Mouse (Mus musculus) CD4-positive, CD25-positive, alpha-beta regulatory T cell, adult 4 months (primary cell): ENCODE measurements around the gene Fcer2a. TPM values are rescaled to one million over a fixed set of nuclear protein-coding genes. Genes with fewer than 3 reads are reported as not detected.

Experiments used
- ATAC-seq: one replicate; pipeline ENCODE4 v1.8.0; 2017
- polyA plus RNA-seq, 2 experiments: library from polyadenylated mRNA; unstranded; fragments of 100-300 nt; shearing (Covaris generic); gene quantifications; one replicate each; pipeline ENCODE4 v1.2.1; 2017

The Fcer2a gene
- polyA plus RNA-seq, 2 experiments from 2014 or later: 0.38 to 12.4 TPM

GRCm38 (mm10) chr8:3676131-3676992, 17.6 kb downstream of the Fcer2a start, which contains the start of gene Trappc5:
Trappc5 (plus strand) TSS chr8:3676299.
- ATAC-seq: peak; percentile 82

- ATAC-seq: no peak
Measured at GRCm38 (mm10) chr8:3674671-3675070, 19.3 kb downstream of the Fcer2a start.

DNA sequence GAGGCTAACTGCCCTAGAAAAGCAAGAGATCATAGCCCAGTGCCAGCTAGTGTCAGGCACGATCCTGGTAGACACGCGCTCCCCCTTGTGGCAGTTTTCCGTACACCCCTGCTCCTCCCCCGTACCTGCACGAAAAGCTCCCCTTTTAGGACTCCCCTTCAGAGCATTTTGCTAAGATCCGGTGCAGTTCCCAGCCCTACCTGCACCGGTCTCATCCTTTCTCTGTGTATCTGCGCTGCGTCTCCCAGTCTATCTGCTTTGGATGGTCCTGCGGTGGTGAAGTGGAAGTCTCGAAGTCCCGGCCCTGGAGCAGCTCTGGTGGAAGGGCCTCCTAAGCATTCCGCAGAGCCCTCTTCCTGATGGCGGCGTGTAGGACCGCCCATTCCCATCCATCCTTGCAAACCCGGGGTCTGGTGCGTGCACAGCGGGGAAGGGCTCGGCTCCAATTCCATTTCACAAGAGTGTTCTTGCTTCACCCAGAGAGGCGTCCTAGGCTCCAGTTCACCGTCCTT, 21.9 kb downstream of the Fcer2a start, which contains the start of gene Fcor:
Gene Fcor, minus strand, starts transcription at position 383 of the 512 bp plus-strand sequence.
- ATAC-seq: peak; percentile 67

GRCm38 (mm10) chr8:3670388-3670787, 23.6 kb downstream of the Fcer2a start:
- ATAC-seq: peak; percentile 41

- no peak for ATAC-seq
Measured at GRCm38 (mm10) chr8:3665507-3665906, 28.5 kb downstream of the Fcer2a start, which contains the start of gene Mcemp1. Mcemp1 (plus strand) TSS chr8:3665754.

DNA sequence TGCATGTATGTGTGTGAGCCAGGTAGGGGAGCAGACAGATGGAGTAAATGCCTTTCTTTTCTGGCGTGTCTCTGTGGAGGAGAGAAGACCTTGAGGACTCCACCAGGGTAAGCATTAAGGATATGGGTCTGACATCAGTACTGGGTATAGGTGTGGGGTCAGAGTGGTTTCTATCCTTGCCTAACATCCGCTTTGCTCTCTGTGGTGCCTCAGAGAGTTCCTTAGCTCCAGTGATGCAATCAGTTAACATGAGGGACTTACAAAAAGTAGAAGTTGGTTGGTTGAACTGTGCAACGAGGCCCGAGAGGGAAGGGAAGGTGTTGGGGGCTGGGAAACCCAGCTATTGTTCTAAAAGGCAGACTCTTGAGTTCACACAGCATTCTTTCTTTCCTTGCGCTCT, 29.6 kb downstream of the Fcer2a start:
- no peak for ATAC-seq

- ATAC-seq: no peak
Measured at GRCm38 (mm10) chr8:3660889-3661288, 33.1 kb downstream of the Fcer2a start.

- ATAC-seq: no peak
Measured at GRCm38 (mm10) chr8:3656725-3657381, 37.1 kb downstream of the Fcer2a start.

DNA sequence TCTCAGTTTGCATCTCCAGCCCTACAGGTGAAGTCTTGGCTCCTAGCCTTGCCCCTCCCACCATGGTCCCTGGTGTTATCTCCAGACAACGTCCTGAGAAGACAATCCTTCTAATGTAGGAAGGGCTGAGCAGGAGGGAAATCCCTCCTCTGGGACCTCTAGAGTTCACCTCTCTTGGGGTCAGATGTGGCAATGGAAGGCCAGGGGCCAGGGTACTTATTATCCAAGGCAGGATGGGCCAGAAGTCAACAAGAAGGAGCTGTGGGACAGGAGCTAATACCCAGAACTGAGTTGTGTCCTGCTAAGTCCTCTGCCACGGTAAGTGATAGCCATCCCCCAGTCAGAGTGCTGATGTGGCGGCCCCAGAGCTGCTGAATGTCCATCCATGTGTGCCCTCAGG, 38.4 kb downstream of the Fcer2a start, which contains the start of gene Retn:
Gene Retn, plus strand, starts transcription at position 245 of the 400 bp plus-strand sequence.
- no peak for ATAC-seq

DNA sequence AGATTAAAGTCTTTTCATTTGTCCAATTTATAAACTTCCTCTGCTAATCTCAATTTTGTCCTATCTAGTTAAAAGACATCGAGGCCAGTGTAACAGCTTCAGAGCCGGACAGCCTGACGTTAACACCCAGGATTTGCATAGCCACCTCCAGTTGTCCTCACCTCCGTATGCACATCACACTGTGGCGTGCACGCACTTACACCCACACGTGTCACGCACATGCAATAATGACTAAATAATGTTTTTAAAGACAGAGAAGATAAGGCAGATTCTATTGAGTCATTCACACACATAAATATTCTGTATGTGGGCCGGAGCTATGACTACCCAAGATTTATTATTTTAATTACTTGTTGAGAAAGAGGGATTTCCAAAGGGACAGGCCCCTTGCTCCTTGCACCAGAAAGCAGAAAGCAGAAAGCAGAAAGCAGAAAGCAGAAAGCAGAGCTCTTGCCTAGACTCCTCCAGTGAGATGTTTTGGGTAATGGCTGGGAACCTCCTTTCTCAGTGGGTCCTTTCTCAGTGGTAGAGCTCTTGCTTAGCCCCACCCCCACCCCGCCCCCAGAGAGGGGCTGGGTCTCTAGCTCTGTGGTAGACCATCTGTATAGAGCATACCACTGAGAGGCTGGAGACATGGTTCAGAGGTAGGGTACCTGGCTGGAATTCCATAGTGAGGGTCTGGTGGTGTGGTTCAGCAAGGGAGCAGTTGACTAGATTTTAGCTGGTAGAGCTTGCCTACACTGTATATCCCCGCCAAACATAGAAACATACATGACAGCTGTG, 39.1 kb downstream of the Fcer2a start:
- ATAC-seq: no peak

- no peak for ATAC-seq
Measured at GRCm38 (mm10) chr8:3652845-3653244, 41.1 kb downstream of the Fcer2a start.

DNA sequence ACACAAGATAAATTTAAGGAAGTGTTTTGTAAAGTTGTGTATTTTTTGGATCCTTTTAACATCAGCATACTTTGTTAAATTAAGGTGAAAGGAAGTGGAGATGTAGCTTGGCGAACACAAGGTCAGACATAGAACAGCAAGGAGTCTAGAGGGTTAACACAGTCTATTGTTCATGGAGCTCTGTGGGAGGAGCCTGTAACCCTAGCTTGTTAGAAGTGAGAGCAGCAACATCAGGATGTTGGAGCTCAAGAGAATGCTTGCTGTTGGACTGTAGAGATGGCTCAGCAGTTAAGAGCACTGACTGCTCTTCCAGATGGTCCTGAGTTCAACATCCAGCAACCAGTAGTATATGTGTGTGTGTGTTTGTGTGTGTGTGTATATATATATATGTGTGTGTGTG, 45.0 kb downstream of the Fcer2a start:
- ATAC-seq: no peak

GRCm38 (mm10) chr8:3648268-3648667, 45.7 kb downstream of the Fcer2a start:
- no peak for ATAC-seq

DNA sequence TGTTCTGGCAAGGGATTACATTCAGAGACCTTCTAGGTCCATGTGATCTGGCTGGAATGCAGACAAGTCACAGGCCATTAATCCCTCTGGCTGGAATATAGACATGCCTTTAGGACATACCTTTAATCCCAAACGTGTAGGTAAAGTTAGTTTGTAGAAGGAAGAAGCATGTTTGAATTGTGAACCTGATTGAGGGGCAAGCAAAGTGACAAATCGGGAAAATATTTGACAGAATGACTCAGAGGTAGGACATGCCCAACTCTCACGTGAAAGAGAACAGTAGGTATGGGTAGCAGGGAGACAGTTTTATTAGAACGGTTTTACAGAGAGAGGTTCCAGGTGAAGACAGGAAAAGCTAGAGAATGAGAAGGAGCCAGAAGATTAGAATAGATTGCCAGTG, 46.4 kb downstream of the Fcer2a start:
- ATAC-seq: no peak

DNA sequence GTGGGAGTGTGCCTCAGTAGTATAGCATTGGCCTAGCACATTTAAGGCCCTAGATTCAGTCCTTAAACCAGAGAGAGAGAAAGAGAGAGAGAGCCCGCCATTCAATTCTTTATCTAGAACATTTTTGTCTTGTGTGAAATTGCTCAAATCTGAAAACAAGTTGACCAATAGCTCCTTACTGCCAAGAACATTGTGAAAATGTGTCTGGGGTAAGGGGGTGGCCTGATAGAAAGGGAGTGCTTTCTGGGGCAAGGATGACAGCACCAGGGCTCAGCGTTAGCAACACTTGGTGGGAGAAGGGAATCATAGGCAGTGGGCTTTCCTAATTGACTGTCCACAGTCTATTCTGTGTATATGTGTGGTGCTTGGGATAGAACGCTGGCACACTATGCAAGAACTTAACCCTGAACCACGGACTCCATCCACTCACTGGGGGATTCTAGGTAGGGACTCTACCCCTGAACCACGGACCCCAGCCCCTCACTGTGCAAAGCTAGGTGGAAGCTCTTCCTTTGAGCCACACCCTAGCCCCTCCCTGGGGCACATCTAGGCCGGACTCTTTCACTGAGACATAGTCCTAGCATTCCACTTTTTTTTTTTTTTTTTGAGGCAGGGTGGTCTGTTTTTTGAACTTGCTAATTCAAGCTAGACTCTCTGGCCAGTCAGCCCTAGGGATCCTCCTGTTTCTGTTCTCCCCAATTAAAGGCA, 47.0 kb downstream of the Fcer2a start:
- no peak for ATAC-seq

DNA sequence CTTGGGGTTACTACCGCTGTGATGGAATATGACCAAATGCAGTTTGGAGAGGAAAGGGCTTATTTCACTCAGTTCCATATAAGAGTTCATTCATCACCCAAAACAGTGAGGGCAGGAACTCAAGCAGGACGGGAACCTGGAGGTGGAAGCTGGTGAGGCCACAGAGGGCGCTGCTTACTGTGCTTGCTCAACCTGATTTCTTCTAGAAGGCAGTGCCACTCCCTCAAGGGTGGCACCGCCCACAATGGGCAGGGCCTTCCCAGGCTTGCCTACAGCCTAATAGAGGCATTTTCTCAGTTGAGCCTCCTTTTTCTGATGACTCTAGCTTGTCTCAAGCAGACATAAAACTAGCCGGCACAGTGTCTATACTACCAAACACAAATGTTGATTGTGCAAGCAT, 48.2 kb downstream of the Fcer2a start:
- ATAC-seq: peak; percentile 79

Other genes with a start within 250 kb of the Fcer2a start
- gene Pex11g, start 226.5 kb downstream of the Fcer2a start, polyA plus RNA-seq: 10 to 100 TPM; 18.2 to 22.7 TPM
- gene Tex45, start 223.3 kb downstream of the Fcer2a start, polyA plus RNA-seq: not detected
- gene Zfp358, start 201.0 kb downstream of the Fcer2a start, polyA plus RNA-seq: 1 to 10 TPM; 1.0 to 1.6 TPM
- gene Mcoln1, start 193.7 kb downstream of the Fcer2a start, polyA plus RNA-seq: 10 to 100 TPM; 16.1 to 18.6 TPM
- 10 to 100 TPM; 26.1 to 43.7 TPM for gene Pnpla6, start 178.8 kb downstream of the Fcer2a start, polyA plus RNA-seq
- 1 to 10 TPM in 1 of 2 experiments, not detected in 1; 1.4 TPM for gene C330021F23Rik, start 126.2 kb downstream of the Fcer2a start, polyA plus RNA-seq
- not detected for gene Camsap3, start 106.9 kb downstream of the Fcer2a start, polyA plus RNA-seq
- 100 to 1,000 TPM in 1 of 2 experiments, 10 to 100 TPM in 1; 87.5 to 131 TPM for gene Xab2, start 72.9 kb downstream of the Fcer2a start, polyA plus RNA-seq
- 100 to 1,000 TPM in 1 of 2 experiments, 10 to 100 TPM in 1; 84.8 to 145 TPM for gene Pet100, start 72.6 kb downstream of the Fcer2a start, polyA plus RNA-seq
- gene Pcp2, start 68.6 kb downstream of the Fcer2a start, polyA plus RNA-seq: not detected
- 100 to 1,000 TPM; 190 to 257 TPM for gene Stxbp2, start 63.2 kb downstream of the Fcer2a start, polyA plus RNA-seq
- not detected for gene Retn, start 38.4 kb downstream of the Fcer2a start, polyA plus RNA-seq
- not detected for gene Mcemp1, start 28.4 kb downstream of the Fcer2a start, polyA plus RNA-seq
- not detected for gene Fcor, start 21.8 kb downstream of the Fcer2a start, polyA plus RNA-seq
- gene Trappc5, start 17.9 kb downstream of the Fcer2a start, polyA plus RNA-seq: 10 to 100 TPM; 20.3 to 32.6 TPM
- gene Clec4g, start 26.5 kb upstream of the Fcer2a start, polyA plus RNA-seq: not detected
- gene Cd209a, start 54.8 kb upstream of the Fcer2a start, polyA plus RNA-seq: not detected
- not detected for gene Cd209e, start 160.1 kb upstream of the Fcer2a start, polyA plus RNA-seq
- gene Cd209d, start 184.4 kb upstream of the Fcer2a start, polyA plus RNA-seq: not detected
- under 1 TPM in 1 of 2 experiments, not detected in 1; 0.70 TPM for gene Cd209b, start 232.7 kb upstream of the Fcer2a start, polyA plus RNA-seq